In the genomic region with DNA sequence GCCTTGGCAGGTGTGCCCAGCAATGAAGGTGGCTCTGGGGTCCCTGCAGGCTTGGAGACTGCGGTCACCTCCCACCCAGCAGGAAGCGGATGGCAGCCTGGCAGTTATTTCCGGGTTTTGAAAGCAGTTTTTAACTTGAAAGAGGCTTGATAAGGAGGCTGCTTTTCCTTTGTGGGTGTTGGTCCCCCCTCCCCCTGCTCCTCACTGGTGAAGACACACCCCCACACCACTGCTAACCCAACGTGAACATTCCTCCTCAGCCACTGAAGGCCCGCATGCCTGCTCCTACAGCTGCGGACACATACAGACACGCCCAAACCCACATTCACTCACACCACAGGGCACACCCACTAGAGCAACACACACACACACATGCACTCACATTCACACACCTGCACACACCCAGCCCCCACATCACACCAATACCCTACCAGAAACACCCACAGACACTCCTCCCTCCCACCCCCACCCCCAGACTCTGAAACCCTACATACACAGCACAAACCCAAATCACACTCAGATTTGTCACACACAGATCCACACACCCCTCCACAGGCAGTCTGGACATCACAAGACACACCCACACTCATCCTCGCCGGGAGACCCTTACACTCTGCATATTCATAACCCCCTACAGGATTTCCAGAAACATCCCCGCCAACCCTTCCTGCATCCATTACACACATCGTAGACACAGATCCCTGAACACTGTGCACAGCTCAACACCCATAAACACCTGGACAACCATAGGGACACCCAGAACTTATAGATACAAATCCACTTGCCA, we compare ENCODE assay signal across 8 mouse cellular contexts. TPM values are rescaled to one million over a fixed set of nuclear protein-coding genes. Genes with fewer than 3 reads are reported as not detected.
DNase-seq lines count a peak whose midpoint lies in the region; ATAC-seq and TF ChIP-seq lines count a peak whose summit lies in the region.

No protein-coding gene starts in this region.

- H3K27ac ChIP-seq in left cerebral cortex, adult 2 months = peak overlapping the region; percentile 80
- H3K27ac ChIP-seq in heart, embryonic 10.5 days = peak overlapping the region; percentile 73
- peak overlapping the region; percentile 78 for H3K27ac ChIP-seq in limb, embryonic 11.5 days (replicated peaks; ENCODE audit: low read depth, low read length)
- H3K27ac ChIP-seq in midbrain, embryonic 14.5 days (replicated peaks; ENCODE audit: low read depth, low read length) = no peak overlapping the region

- H3K9me3 ChIP-seq in heart, embryonic 10.5 days = no peaks in the 10 kb centered on the region
- no peaks in the 10 kb centered on the region for H3K9me3 ChIP-seq in limb, embryonic 11.5 days (ENCODE audit: control insufficient read depth, low read length)
- no peaks in the 10 kb centered on the region for H3K9me3 ChIP-seq in midbrain, embryonic 14.5 days (ENCODE audit: control insufficient read depth, low read length)

- no peaks in the 10 kb centered on the region for H3K27me3 ChIP-seq in heart, embryonic 10.5 days (ENCODE audit: insufficient read depth, poor library complexity, severe bottlenecking)
- H3K27me3 ChIP-seq in limb, embryonic 11.5 days (ENCODE audit: control insufficient read depth, insufficient read depth, low read length) = no peaks in the 10 kb centered on the region
- no peaks in the 10 kb centered on the region for H3K27me3 ChIP-seq in midbrain, embryonic 14.5 days (ENCODE audit: control insufficient read depth, insufficient read depth, low read length)

- TF ChIP-seq CTCF in left cerebral cortex, adult 2 months (IDR thresholded peaks at IDR 0.05) = no peak

- peaks cover 54% of the 10 kb centered on the region for H3K4me1 ChIP-seq in heart, embryonic 10.5 days
- peaks cover 38% of the 10 kb centered on the region for H3K4me1 ChIP-seq in limb, embryonic 11.5 days (ENCODE audit: control insufficient read depth, insufficient read depth, low read length)
- H3K4me1 ChIP-seq in midbrain, embryonic 14.5 days (ENCODE audit: control insufficient read depth, insufficient read depth, low read length) = 0 out of 2 replicates have a peak, but pooled peaks cover 14% of the 10 kb centered on the region

- ATAC-seq in limb, embryonic 11.5 days (ENCODE audit: insufficient number of reproducible peaks, low FRiP score, low TSS enrichment, low read depth) = peak; percentile 34; the same call in 1 of the 2 replicates
- peak; percentile 51 for ATAC-seq in monocyte, adult 5-6 weeks (replicated peaks; ENCODE audit: insufficient number of reproducible peaks, low FRiP score, low TSS enrichment, poor library complexity, severe bottlenecking)
- ATAC-seq in midbrain, embryonic 14.5 days (ENCODE audit: low FRiP score, low TSS enrichment) = no peak

- H3K36me3 ChIP-seq in heart, embryonic 10.5 days = peaks cover 4% of the 10 kb centered on the region
- H3K36me3 ChIP-seq in limb, embryonic 11.5 days (ENCODE audit: control insufficient read depth, insufficient read depth, low read length) = peaks cover 8% of the 10 kb centered on the region
- H3K36me3 ChIP-seq in midbrain, embryonic 14.5 days (ENCODE audit: control insufficient read depth, insufficient read depth, low read length) = no peaks in the 10 kb centered on the region

- no peak overlapping the region for H3K4me3 ChIP-seq in left cerebral cortex, adult 2 months
- H3K4me3 ChIP-seq in heart, embryonic 10.5 days = peak overlapping the region; percentile 19; the same call in 1 of the 2 replicates
- no peak overlapping the region for H3K4me3 ChIP-seq in limb, embryonic 11.5 days (ENCODE audit: low read depth, low read length)
- H3K4me3 ChIP-seq in midbrain, embryonic 14.5 days (replicated peaks; ENCODE audit: low read depth, low read length) = no peak overlapping the region

- no peak for DNase-seq in left cerebral cortex, adult 2 months (ENCODE audit: extremely low spot score in 1 of 2, low spot score in 2 of 2)
- no peak for DNase-seq in left cerebral cortex, adult 11 months (ENCODE audit: low spot score)
- peak; percentile 92 for DNase-seq in T-cell, adult 2 months (ENCODE audit: low spot score)
- DNase-seq in heart, embryonic 10.5 days (ENCODE audit: low spot score) = peak; percentile 88
- DNase-seq in limb, embryonic 11.5 days (ENCODE audit: low spot score) = peak; percentile 42
- peak; percentile 81 for DNase-seq in urinary bladder, postnatal 14 days (ENCODE audit: low spot score)
- no peak for DNase-seq in midbrain, embryonic 14.5 days

- intact Hi-C loops in left cerebral cortex, adult 2 months (cut with DNase I) = no loop called here

- H3K4me2 ChIP-seq in limb, embryonic 11.5 days (ENCODE audit: low read depth, severe bottlenecking) = no peak overlapping the region
- no peak overlapping the region for H3K4me2 ChIP-seq in midbrain, embryonic 14.5 days (ENCODE audit: low read length)

- H3K9ac ChIP-seq in limb, embryonic 11.5 days (ENCODE audit: low read length) = 0 out of 2 replicates have a peak overlapping the region, but pooled peaks have one; percentile 17
- no peak overlapping the region for H3K9ac ChIP-seq in midbrain, embryonic 14.5 days (replicated peaks; ENCODE audit: low read length)

- 29% methylated on average over 11 of the region's 11 CpGs for WGBS in heart, embryonic 10.5 days
- WGBS in limb, embryonic 11.5 days = 36% methylated on average over 11 of the region's 11 CpGs
- WGBS in midbrain, embryonic 14.5 days = 51% methylated on average over 11 of the region's 11 CpGs

RNA-seq across cellular contexts. Expression of a gene that starts 6.8 kb away (rescaled TPM):
- 10 to 100 TPM; 22.5 to 24.3 TPM for total RNA-seq in left cerebral cortex, adult 2 months (2021)
- polyA plus RNA-seq in heart, embryonic 10.5 days (2016; fragmentation: Nextera tagmentation; extraction: Ambion mirVana) = 5.2 and 10.4 TPM in 2 replicates
- polyA plus RNA-seq in limb, embryonic 11.5 days (2014; fragmentation: Nextera tagmentation; extraction: Ambion mirVana) = 24.7 and 27.2 TPM in 2 replicates
- 346 to 394 TPM (median 381 TPM) in 3 replicates for total RNA-seq in monocyte, adult 5-6 weeks (2017)
- 4.6 and 6.4 TPM in 2 replicates for polyA plus RNA-seq in midbrain, embryonic 14.5 days (2014; fragmentation: Nextera tagmentation; extraction: Ambion mirVana)

Comparison
In these comparisons a context has a peak if more than half of its experiments do, and no peak if none do; other contexts are left out.
1. DNase-seq: peak in T-cell, adult 2 months (single experiment), heart, embryonic 10.5 days (single experiment), limb, embryonic 11.5 days (single experiment) and urinary bladder, postnatal 14 days (single experiment); none in left cerebral cortex, adult 2 months (0 of 2), left cerebral cortex, adult 11 months (single experiment) and midbrain, embryonic 14.5 days (single experiment).